In the genomic region with DNA sequence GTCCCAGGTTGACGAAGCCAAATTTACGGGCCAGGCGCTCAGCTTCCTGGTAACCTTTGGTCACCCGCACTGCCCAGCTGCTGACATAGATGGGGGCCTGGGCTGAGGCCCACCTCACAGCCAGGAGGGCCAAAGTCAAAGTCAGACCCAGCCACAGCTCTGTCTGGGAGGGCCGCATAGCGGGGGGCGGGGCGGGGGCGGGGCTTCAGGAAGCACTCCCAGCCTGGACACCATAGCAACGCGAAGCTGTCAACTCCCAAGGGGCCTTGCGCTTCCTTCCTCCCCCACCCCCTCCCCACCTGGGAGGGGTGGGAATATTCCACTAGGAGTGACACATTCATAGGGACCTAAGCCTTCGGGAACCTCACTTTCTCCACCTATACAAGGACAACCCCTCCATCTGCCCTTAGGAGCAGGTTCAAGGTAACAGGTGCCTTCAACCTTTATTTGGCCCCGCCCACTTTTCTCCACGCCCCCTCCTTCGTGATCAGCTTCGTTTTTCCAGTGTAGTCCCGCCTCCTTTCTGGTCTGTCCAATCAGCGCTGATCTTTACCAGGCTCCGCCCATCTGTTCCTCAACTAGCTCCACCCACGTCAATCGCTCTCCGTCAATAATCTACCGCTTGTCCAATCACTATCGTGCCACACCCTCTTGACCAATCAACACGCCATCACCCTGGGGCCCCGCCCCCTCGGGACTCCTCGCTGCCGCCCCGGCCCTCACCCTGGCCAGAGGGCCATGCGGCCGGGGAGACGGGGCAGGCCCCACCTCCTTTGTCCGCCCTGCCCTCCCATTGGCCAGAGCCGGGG, we compare ENCODE assay signal across 8 mouse cellular contexts. TPM values are rescaled to one million over a fixed set of nuclear protein-coding genes. Genes with fewer than 3 reads are reported as not detected.
A peak's percentile ranks its signal among the peaks of the same experiment; 100 is the strongest.
DNase-seq lines count a peak whose midpoint lies in the region; ATAC-seq lines count a peak whose summit lies in the region.

Gene Pcsk4, minus strand, starts transcription at position 226 of the 809 bp plus-strand sequence.
Gene Reep6, plus strand, starts transcription at position 681 of the 809 bp plus-strand sequence.

- H3K4me1 ChIP-seq in hindbrain, embryonic 12.5 days, result peaks cover 15% of the 10 kb centered on the region

- peak within 1 kb of the TSS; percentile 59 for H3K9ac ChIP-seq in hindbrain, embryonic 12.5 days

- peak; percentile 94 for ATAC-seq in hindbrain, embryonic 12.5 days (ENCODE audit: low FRiP score)

- H3K4me2 ChIP-seq in hindbrain, embryonic 12.5 days (replicated peaks), result peak within 1 kb of the TSS; percentile 88

- H3K36me3 ChIP-seq in hindbrain, embryonic 12.5 days, result no peaks in the 10 kb centered on the region

- peak within 1 kb of the TSS; percentile 46 for H3K4me3 ChIP-seq in hindbrain, embryonic 12.5 days

- WGBS in hindbrain, embryonic 12.5 days, result 6% methylated on average over 31 of the region's 36 CpGs

- peak; percentile 96 for DNase-seq in NIH3T3 (ENCODE audit: low read depth)
- DNase-seq in cerebellum, postnatal 10 days, result peak; percentile 99
- DNase-seq in frontal cortex, postnatal 10 days (ENCODE audit: low spot score in 2 of 2), result peak; percentile 97 to 99
- peak; percentile 95 to 98 for DNase-seq in layer of hippocampus, postnatal 14 days (ENCODE audit: low spot score in 2 of 2)
- peak; percentile 94 for DNase-seq in lung, postnatal 14 days
- DNase-seq in retina, embryonic 14.5 days (ENCODE audit: low spot score), result peak; percentile 98
- DNase-seq in thymus, postnatal 4 days, result peak; percentile 85

- peaks cover 39% of the 10 kb centered on the region for H3K27me3 ChIP-seq in hindbrain, embryonic 12.5 days

- H3K27ac ChIP-seq in hindbrain, embryonic 12.5 days, result 0 out of 2 replicates have a peak within 1 kb of the TSS, but pooled peaks have one; percentile 2

- H3K9me3 ChIP-seq in hindbrain, embryonic 12.5 days (replicated peaks), result no peaks in the 10 kb centered on the region

RNA-seq across cellular contexts. Expression of gene Pcsk4, which starts in this region (rescaled TPM):
- 2.2 and 2.8 TPM in 2 replicates for polyA plus RNA-seq in hindbrain, embryonic 12.5 days (2016; fragmentation: Nextera tagmentation; extraction: Ambion mirVana)
- 1 to 10 TPM; 3.2 to 4.4 TPM for total RNA-seq in layer of hippocampus, postnatal 14 days (2021)

RNA-seq across cellular contexts. Expression of gene Reep6, which starts in this region (rescaled TPM):
- polyA plus RNA-seq in hindbrain, embryonic 12.5 days (2016; fragmentation: Nextera tagmentation; extraction: Ambion mirVana), result 3.2 and 4.1 TPM in 2 replicates
- total RNA-seq in layer of hippocampus, postnatal 14 days (2021), result 10 to 100 TPM; 10.1 to 10.6 TPM

Comparison
In these comparisons a context has a peak if more than half of its experiments do, and no peak if none do; other contexts are left out.
1. Peak in every context shown above with its lines: DNase-seq, ATAC-seq, H3K4me3 ChIP-seq and H3K27ac ChIP-seq.